Mouse (Mus musculus) kidney, adult 18-20 months (tissue): ENCODE measurements around the gene Arr3.

Source experiments
- DNase-seq: peaks from one replicate; pipeline ENCODE4 v3.0.0; 2021

Arr3 gene

DNA sequence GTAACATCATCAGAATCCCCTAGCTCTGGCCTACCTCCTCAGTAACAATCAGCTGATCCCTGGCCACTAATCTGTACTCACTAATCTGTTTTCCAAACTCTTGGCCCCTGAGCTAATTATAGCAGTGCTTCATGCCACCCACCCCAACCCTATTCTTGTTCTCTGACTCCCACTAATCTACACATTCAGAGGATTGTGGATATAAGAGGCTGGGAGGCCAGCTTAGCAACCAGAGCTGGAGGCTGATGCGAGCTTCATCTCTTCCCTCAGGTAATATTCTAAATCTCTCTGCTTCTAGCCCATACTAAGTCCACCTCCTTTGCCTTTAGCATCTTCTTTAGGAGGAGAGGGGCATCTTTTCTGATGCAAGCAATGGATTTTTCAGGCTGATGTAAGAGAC, at the start of gene Arr3:
Arr3 (plus strand) TSS at position 184 of the 400 bp plus-strand sequence.
- no peak for DNase-seq

DNA sequence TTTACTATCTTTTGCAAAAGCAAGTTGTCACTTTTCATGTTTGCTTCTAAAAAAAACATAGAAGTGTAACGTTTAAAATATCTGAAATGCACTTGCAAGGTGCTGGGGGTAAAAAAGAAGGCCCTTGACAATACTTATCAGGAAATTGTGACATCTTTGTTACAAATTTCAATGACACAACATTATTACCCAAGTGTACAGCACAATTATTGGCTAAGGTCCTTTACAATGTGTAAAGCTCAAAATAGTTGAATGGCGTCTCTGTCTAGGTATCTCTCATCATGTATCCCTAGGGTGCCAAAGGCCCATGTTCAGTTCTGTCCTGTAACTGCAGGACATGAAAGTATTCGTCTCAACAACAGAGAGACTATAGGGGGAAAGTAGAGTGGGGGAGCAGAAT, 49.3 kb upstream of the Arr3 start:
- DNase-seq: no peak

DNA sequence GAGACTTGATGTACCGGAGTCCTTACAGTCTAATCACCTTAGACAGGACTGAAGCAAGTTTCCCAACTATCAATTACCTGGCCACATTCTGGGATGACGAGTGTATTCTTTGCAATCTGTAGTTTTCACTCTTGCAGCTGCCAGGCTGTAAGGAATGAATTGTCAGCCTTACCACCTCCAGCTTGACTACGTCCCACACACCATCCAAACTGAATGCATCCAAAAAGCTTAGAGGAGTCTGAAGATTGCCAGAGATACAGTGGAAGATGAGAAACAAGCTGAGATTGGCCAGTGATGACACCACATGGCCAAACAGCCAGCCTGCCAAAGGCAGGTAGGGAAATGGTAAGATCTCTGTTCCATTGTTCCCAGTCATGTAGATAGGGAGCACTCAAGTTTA, 39.6 kb upstream of the Arr3 start:
- DNase-seq: no peak

DNA sequence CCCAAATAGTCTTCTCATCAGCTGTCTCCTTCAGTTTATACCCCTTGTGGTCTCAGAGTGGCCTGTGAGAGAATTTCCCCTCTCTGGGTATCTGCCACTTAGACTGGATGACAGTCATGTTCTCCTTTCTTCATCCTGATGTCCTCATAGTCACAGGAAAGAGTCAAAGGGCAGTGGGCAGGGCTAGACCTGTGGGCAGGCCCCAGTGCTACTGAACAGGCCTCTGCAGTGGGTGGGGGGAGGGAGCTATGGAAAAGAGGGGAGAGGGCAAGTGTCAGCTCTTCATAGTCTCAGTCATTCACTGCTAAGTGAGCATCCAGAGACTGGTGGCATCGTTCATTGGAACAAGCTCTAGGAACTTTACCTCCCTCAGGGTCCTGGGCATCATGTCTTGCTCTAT, 33.3 kb upstream of the Arr3 start, which contains the start of gene Awat1:
Awat1 (plus strand) TSS at position 301 of the 400 bp plus-strand sequence.
- DNase-seq: no peak

DNA sequence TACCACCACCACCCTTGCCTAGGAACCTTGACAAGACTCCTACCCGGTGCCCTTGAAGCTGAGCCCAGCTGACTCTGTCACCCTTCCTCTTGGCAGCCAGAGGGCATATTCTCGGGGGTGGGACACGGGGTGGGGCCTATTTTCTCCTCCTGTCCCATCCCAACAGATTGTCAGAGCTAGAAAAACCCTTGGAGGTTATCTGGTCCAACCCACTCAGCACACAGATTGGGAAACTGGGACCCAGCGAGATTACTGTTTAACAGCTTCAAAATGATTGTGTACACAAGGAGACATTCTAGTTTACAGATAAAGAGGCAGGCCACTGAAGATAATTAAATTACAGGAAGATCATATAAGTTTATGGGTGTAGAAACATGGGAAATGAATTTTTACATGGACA, 10.5 kb upstream of the Arr3 start, which contains the start of gene P2ry4:
P2ry4 (minus strand) TSS at position 79 of the 400 bp plus-strand sequence.
- no peak for DNase-seq

DNA sequence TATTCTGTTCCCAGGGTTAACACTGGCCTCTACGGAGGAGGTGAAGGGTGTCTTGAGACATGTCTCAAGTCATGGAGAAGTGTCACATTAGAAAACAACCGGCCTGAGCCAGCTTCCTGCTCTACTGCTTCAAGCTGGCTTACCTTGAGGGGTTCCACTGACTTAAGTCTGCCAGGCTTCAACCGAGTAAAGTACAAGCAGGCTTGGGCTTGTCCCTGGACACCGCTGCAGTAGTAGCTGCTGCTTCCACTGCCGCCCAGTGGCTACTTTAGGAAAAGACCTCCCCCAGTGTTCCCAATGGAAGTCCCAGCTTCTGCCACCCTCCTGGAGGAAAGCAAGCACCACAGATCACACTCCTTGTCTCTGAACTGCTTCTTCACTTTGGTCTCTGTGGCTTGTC, 7.9 kb upstream of the Arr3 start:
- peak; percentile 55 for DNase-seq

DNA sequence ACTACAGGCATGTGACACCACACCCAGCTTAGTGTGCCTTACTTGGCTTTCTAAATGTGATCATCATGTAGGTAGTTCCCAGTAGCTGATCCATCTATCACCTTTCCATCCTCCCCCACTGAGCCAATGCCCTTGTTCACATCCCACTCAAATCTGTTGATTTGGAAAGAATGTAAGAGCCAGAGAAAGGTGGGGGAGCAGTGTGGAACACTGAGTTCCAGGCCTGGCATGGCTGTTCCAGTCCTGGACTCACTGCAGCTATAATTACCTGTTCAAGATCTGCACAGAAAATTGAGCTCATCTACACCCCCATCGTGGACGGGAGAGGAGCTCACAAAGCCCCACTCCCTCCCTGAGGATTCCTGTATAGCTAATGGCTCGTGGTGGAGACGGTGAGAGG, 5.5 kb upstream of the Arr3 start:
- DNase-seq: no peak

DNA sequence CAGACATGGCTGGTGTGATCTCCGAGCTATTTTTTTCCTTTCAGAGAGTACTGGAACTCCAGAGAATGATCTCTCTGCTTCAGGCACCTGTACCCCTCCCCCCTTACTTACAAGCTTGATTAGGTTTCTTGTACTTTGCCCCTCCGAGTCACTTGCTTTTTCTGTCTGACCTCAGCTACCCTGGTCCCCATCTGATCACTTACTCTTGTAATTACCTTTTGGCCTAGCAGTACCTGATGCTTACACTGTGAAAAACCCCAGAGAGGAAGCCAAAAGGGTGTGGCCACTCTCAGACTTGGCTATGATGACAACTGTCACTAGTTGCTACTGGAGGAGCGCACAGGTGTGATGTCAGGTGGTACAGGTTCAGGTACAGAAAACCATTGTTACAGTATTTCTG, 13.2 kb downstream of the Arr3 start:
- DNase-seq: no peak

DNA sequence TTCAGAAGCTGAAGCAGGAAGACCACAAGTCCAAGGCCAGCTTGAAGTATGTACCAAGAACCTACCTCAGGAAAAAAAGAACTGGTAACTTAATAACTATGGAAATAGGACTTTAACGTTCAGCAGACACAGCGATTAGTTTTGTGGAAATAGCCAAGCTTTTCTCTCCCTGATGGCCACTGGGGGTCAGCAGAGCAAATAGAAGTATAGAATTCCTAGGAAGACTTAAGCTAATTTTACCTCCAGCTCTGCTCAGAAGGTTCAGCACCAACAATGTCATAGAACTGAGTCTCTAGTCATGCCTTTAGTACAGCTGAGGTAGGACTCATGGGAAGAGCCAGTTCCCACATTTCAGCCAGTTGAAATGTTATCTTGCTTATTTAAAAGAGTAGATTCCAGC, 16.1 kb downstream of the Arr3 start:
- DNase-seq: no peak

DNA sequence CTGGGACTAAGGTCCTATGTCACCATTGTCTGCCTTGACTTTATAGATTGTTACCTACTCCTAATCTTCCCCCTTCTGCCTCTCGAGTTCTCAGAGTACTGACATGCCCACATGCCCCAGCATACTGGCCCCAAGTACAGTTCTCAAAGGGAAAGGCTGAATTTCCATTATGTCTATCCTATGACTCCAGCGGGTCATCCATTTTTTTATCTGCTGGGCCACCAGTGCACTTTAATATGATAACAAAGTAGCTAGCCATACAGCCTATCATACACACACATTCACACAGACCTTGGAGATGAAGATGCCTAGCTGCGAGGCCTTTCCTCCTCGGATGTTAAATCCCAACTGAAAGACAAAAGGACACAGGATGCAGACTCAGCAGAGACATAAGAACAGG, 18.9 kb downstream of the Arr3 start:
- DNase-seq: no peak

DNA sequence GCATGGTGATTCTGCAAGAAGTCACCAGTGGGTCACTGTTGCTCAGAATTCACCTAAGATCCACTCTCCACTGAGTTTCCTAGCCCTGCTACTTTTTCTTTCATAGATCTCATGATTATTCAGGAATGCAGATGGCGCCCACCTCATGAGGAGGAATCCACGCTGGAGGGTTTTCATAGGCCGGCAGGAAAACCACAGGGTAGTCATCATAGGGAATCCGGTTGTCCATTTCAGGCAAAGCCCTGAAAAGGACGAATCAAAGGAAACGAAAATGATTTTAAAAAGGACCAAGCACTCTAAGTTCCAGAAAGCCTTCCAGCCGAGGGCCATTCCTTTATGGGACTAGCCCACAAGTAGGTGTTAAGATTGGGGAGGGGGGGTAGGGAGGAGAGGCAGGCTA, 19.8 kb downstream of the Arr3 start:
- no peak for DNase-seq

DNA sequence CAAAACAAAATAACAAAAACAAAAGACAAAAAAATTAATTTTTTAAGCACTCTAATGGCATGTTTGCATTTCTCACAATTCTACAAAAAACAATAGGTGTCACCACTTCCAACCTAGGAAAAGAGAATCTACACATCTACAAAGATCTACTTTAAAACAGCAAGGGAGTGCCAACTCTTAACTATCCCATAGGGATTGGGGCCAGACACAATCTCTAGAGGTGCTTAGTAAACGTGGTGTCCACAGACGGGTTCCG, 20.2 kb downstream of the Arr3 start, which contains the start of gene Kif4:
Kif4 (plus strand) TSS at position 192 of the 256 bp plus-strand sequence.
- no peak for DNase-seq

DNA sequence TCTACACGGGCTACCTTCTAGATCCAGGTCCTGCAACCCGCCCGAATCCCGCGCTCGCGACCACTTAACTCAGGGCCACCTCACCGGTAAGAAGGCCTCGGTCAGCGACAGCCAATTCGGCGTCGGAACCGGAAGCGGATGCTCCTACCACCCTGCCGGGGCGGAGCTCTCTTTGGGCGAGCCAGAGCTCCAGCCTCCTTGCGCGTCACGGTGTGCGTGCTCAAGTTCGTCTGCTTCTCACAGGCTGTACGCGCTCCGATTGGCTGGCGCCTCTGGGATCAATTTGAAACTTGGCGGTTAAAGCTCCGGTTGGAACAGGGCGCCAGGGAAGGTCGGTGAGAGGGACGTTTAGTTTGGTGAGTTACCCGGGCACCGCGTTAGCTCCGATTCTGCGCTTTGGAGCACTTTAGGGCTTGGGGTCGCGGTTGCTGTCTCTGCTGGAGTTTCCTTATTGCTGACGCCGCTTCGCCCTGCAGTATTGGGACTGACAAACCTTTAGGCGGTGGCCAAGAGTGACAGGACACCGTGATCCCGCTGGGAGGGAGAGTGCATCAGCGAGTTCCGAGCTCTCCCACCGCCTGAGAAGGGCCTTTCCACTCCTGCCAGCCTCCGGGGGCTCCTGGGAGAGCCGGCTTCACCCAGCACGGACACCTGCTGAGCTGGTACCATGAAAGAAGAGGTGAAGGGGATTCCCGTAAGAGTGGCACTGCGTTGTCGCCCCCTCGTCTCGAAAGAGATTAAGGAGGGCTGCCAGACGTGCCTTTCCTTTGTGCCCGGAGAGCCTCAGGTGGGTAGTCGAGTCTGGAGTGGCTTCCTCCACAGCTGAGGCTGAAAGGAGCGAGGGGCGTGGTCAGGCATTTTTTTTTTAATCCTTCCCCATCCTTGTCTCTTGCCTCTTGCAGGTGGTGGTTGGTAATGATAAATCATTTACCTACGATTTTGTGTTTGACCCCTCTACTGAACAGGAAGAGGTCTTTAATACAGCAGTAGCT, 20.8 kb downstream of the Arr3 start, which contains the start of gene Pdzd11:
Pdzd11 (minus strand) TSS at position 767 of the 992 bp plus-strand sequence.
- DNase-seq: peak; percentile 85

DNA sequence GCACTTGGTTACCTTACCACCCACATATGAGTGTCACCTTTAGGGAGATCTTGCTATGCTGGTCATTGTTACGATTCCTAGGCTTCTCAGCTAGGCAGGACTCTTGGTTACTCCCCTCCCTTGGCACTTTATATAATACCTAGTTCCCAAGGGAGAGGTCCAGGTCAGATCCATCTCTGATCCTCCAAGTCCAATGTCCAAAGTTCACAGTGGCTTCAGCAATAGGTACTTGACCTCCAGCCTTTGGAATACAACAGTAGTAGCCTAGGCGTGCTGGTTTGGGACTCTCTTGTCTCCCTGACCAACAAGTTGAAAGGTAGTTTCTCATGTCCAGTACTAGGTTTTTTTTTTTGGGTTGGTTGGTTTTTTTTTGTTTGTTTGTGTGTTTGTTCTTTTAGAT, 23.8 kb downstream of the Arr3 start:
- DNase-seq: no peak

DNA sequence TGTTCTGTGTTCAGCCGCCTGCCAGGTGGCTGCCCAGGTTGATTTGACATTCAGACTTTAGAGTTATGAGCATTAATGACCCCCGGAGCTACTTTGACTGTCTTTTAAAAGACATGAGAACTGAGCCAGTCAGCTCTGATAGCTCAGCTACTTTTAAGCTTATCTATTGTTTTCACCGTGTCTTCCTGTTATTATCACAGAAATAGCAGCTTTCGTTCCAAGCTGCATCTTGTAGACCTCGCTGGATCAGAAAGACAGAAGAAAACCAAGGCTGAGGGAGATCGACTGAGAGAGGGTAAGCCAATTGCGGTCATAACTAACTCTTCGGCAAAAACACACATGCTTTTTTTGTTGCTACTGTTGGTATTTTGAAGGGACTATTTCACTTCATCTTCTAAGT, 33.2 kb downstream of the Arr3 start:
- no peak for DNase-seq

DNA sequence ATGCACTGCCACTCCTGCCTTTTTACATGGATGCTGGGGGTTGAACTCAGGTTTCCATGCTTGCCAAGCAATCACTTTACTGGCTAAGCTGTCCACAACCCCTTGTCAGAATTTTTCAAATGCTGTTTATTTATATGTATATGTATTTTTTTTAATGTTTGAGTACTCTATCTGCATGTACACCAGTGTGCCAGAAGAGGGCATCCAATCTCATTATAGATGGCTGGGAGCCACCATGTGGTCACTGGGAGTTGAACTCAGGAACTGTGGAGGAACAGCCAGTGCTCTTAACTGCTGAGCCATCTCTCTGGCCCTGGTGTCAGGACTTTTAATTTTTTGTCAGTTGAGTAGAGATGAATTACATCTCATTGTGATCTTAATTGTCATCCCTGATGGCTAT, 47.6 kb downstream of the Arr3 start:
- DNase-seq: no peak

DNA sequence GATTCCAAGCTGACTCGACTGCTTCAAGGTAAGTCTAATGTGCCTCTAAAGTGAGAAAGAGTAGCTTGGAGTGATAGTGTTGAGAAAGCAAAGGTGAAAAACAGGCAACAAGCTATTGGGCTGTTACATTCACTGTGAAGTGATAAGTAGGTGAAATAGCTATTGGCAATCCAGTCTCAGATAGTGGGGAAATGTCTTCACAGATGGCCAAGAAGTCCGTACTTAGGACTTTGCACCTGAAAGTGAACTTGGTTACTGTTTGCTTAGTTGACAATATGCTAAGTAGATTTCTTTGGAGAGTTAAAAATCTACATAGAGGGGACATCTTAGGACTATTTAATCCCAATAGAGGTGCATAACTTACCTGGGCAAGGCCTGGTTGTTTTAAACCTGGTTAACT, 59.5 kb downstream of the Arr3 start:
- no peak for DNase-seq
